Mouse (Mus musculus): ENCODE measurements around the gene Phlda1. TPM values are rescaled to one million over a fixed set of nuclear protein-coding genes. Genes with fewer than 3 reads are reported as not detected.
A peak's percentile ranks its signal among the peaks of the same experiment; 100 is the strongest.

Gene Phlda1
- polyA plus RNA-seq, 1 experiment, result 28.9 TPM

- no peak for DNase-seq (ENCODE audit: extremely low spot score in 1 of 2, low spot score in 1 of 2)
These were observed 1.5 kb upstream of the Phlda1 start for GRCm38 (mm10) chr10:111504606-111505005.

DNA sequence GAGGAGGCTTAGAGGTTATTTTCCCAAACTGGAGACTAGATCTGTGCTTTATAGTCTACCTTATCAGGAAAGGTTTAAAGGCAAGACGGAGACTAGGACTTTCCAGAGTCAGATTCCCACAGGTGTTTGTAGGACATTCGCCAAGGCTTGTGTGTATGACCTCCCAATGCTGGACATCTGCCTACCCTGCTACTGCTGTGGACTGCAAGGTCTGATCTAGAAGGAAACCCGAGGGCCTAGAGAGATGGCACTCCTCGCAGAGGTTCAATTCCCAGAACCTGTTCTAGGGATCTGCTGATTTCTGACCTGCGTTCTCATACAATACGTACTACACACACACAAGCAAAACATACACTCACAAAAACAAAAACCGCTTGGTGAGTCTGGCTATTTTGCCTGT lies 680 bp upstream of the Phlda1 start:
- DNase-seq (ENCODE audit: extremely low spot score in 1 of 2, low spot score in 1 of 2), result no peak

- DNase-seq (ENCODE audit: extremely low spot score in 1 of 2, low spot score in 1 of 2), result peak; percentile 43 to 53
These were observed 907 bp downstream of the Phlda1 start for GRCm38 (mm10) chr10:111506926-111507459.

DNA sequence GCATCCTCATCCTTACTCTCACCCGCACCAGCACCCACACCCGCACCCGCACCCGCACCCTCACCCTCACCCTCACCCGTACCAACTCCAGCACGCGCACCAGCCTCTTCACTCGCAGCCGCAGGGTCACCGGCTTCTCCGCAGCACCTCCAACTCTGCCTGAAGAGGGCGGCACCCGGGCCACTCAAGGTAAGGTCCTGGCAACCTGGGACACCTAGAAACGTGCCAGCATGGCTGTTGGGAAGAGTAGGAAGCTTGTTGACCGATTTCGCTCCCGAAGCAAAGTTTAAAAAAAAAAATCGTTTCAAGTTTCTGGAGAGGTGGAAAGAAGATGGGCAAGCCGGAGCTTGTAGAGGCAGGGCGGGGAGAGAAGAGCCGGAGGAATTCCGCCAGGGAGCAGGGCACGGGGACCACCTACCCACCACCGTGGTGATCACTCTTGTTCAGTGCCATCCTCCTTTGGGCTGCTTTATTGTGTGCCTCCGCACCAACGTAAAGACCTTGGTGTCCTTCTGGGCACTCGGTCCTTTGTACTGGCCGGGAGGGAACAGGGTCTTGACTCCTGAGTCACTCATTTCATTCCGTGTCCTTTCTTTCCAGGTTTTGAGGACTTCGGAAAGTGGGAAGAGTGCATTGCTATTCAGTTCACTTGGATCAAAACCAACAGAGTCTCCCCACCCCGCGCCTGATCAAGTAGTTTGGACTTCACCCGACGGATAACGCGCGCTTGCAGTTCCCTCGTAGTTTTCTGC lies 1.6 kb downstream of the Phlda1 start:
- DNase-seq (ENCODE audit: extremely low spot score in 1 of 2, low spot score in 1 of 2), result peak; percentile 31 to 68

GRCm38 (mm10) chr10:111508324-111509080 lies 2.4 kb downstream of the Phlda1 start:
- no peak for DNase-seq (ENCODE audit: extremely low spot score in 1 of 2, low spot score in 1 of 2)

DNA sequence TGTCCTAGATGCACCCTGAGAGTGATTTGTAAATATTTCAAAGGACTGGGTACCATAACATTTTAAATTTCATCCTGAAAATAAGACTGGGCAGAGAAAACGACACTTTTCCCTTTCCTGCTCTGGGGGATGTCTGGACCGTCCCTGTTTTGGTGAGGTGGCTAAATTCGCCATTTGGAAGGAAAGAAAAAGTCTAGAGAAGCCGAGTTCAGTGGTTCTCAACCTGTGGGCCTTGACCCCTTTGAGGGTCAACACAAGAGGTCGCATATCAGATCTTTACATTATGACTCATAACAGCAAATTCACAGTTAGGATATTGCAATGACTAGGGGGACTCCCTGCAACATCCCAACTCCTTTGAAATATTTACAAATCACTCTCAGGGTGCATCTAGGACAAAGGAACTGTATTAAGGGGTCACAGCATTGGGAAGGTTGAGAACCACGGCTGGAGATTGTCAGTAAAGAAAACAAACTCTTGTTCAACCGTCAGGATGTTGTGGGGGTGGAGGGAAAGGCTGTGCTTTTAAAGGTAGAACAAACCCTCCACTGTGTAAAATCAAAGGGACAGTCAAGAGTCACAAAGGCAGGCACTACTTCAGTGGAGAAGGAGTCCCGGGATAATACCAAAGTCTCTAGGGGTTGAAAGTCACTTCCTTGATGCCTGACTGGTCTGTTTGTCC lies 3.2 kb downstream of the Phlda1 start:
- DNase-seq (ENCODE audit: extremely low spot score in 1 of 2, low spot score in 1 of 2), result no peak

- no peak for DNase-seq (ENCODE audit: extremely low spot score in 1 of 2, low spot score in 1 of 2)
These were observed 3.9 kb downstream of the Phlda1 start for GRCm38 (mm10) chr10:111509981-111510380.

DNA sequence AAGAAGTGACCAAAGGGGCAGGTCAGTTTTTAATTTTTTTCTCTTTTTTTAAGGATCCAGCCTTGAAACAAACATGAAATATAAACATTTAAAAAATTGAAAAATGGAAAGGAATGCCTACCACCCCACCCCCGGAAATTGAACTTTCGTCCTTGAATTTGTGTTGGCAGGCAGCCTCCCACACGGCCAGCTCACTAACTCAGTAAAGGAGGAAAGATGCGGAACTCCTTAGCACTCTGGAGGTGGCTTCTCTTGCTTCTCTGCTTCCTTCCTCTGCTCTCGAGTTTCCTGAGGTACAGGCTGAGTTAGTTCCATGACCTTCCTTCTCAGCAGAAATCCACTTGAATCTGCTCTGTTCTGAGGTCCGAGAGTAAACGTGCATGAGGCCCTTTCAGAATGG lies 4.7 kb downstream of the Phlda1 start:
- peak in 1 of 2 experiments; percentile 41 for DNase-seq (ENCODE audit: extremely low spot score in 1 of 2, low spot score in 1 of 2)

DNA sequence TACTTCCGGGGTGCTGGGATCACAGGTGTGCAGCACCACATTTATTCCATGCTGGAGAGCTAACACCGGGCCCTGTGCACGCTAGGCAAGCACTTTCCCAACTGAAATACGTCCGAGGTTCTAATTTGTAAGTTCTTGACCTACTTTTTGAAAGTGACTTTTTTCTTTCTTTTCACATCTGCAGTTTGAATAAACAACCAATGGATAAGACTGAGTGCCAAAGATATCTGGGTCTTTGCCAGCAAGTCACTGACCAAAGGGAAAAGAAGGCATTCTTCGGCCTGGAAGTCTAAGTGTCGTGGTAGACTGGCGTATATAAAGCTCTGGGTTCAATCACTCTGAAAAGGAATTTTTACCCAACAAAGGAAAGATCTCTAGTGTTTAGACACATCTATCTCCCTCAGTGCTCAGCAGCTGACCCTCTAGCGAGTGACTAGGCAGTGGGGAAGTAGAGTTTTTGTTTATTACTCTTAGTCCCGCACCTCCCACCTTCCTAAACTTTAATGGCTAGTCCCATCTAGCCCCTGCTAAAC lies 6.0 kb downstream of the Phlda1 start:
- no peak for DNase-seq (ENCODE audit: extremely low spot score in 1 of 2, low spot score in 1 of 2)

DNA sequence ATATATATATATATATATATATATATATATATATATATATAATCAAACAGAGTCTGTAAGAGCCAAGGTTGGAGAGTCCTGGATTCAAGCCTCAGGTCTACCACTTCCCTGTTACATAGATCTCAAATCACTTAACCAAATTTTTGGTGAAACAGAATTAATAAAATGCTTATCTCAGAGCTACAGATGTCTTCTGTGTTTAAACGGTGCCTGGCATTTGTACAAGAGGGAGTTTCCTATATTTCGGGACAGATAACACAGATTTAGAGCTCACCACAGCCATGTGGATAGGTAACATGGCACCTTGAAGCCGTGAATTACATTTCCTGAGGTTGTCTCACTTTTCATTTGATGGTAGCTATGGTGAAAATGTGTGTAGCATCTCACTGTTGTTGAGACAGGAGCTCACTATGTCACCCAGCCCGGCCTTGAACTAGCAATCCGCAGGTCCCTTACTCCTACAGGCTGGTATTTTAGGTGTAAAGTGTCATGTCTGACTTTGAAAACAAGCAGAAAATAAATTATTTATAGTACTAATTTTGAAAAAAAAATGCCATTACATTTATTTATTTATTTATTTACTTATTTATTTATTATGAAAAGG lies 8.3 kb downstream of the Phlda1 start:
- no peak for DNase-seq (ENCODE audit: extremely low spot score in 1 of 2, low spot score in 1 of 2)

GRCm38 (mm10) chr10:111515071-111516010 lies 9.3 kb downstream of the Phlda1 start:
- no peak for DNase-seq (ENCODE audit: extremely low spot score in 1 of 2, low spot score in 1 of 2)

DNA sequence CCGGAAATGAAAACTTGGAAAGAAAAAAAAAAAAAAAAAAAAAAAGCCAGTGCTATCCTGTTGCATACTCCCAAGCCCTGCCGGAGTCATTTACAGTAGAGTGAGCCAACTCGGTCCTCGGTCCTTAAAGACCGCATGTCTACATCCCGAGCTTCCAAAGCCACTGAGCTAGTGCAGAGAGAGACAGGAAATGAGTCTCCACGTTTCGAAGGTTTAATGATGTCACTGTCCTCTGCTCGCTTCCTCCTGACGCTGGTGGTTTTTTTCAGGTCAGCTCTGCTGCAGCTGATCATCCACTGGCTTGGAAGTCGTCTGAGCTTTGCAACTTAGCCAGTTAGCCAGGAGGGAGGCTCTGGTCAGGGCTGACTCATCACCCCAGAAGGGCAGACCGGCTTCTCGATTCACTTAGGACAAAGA lies 10.1 kb downstream of the Phlda1 start:
- no peak for DNase-seq (ENCODE audit: extremely low spot score in 1 of 2, low spot score in 1 of 2)

GRCm38 (mm10) chr10:111516804-111517436 lies 10.8 kb downstream of the Phlda1 start:
- no peak for DNase-seq (ENCODE audit: extremely low spot score in 1 of 2, low spot score in 1 of 2)

GRCm38 (mm10) chr10:111518350-111518749 lies 12.3 kb downstream of the Phlda1 start:
- DNase-seq (ENCODE audit: extremely low spot score in 1 of 2, low spot score in 1 of 2), result no peak

- DNase-seq (ENCODE audit: extremely low spot score in 1 of 2, low spot score in 1 of 2), result no peak
These were observed 13.7 kb downstream of the Phlda1 start for GRCm38 (mm10) chr10:111519620-111520370.

GRCm38 (mm10) chr10:111520621-111521020 lies 14.5 kb downstream of the Phlda1 start:
- DNase-seq (ENCODE audit: extremely low spot score in 1 of 2, low spot score in 1 of 2), result no peak

DNA sequence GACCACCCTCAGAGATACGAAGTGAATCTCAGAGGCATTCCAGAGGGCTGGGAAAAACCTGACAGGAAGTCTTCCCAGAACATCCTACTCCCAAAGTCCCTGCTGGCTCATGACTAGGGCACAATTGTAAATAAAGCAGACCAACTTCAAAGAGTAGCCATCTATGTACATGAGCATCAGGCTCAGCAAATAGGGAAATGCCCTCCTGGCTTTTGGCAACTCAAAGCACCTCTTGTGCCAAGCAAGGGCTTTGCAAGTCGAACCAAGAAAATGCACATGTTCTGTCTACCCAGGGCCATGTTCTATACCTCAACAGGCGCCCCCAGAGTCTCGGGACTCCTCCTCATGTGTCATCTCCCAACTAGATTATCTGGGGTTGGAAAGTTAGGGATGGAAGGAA lies 15.6 kb downstream of the Phlda1 start:
- DNase-seq (ENCODE audit: extremely low spot score in 1 of 2, low spot score in 1 of 2), result no peak

DNA sequence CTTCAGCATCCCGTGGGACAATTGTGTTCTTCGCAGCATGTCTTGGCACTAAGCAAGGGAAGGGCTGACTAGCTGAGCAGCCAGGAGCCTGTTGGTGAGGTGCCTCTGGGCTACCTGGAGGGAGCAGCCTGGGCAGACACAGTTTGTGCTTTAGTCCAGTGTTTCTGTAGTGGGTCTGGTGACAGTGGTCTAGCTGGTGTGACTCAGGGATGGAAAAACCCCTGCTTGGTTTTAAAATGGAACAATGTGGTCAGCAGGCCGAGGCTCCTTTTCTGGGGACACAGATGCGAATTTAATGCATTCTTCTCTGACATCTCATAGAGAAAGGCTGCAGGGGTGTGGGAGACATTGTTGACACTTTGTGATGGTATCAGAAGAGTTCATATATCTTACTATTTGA lies 16.1 kb downstream of the Phlda1 start:
- DNase-seq (ENCODE audit: extremely low spot score in 1 of 2, low spot score in 1 of 2), result no peak
